Mouse (Mus musculus) lung, postnatal 0 days (tissue): ENCODE measurements around the gene Slc25a43. TPM values are rescaled to one million over a fixed set of nuclear protein-coding genes. Genes with fewer than 3 reads are reported as not detected.

Source experiments
- ATAC-seq: fragments of 200-750 bp; cut with Nextera tagmentation; 2 replicates; pipeline ENCODE4 v1.8.0; 2017; ENCODE audit warnings: moderate library complexity
- DNase-seq: peaks from one replicate; pipeline ENCODE4 v3.0.0-alpha.2; 2016; ENCODE audit warnings: low spot score
- H3K27ac ChIP-seq: fragments of 300-500 bp; sonication (generic); 2 replicates; pipeline ENCODE4 v1.5.1; 2014; ENCODE audit warnings: antibody characterized with exemption, mild to moderate bottlenecking, low read length, mixed read lengths
- H3K27me3 ChIP-seq: fragments of 300-500 bp; sonication (generic); replicated peaks from 2 replicates; pipeline ENCODE4 v1.6.1; 2014; ENCODE audit warnings: low read length, mixed read lengths; ENCODE audit not compliant: insufficient read depth
- H3K36me3 ChIP-seq: fragments of 300-500 bp; sonication (generic); 2 replicates; pipeline ENCODE4 v1.6.1; 2014; ENCODE audit warnings: low read length, mixed read lengths; ENCODE audit not compliant: insufficient read depth
- H3K4me1 ChIP-seq: fragments of 300-500 bp; sonication (generic); 2 replicates; pipeline ENCODE4 v1.6.1; 2014; ENCODE audit warnings: antibody characterized with exemption, low read depth, low read length, mixed read lengths; ENCODE audit not compliant: insufficient read depth
- H3K4me2 ChIP-seq: fragments of 300-500 bp; sonication (generic); replicated peaks from 2 replicates; pipeline ENCODE4 v1.6.1; 2014; ENCODE audit warnings: low read depth, mild to moderate bottlenecking, low read length, moderate library complexity, mixed read lengths
- H3K4me3 ChIP-seq: fragments of 300-500 bp; sonication (generic); 2 replicates; pipeline ENCODE4 v1.5.1; 2014; ENCODE audit warnings: low read depth, low read length
- H3K9ac ChIP-seq: fragments of 300-500 bp; sonication (generic); replicated peaks from 2 replicates; pipeline ENCODE4 v1.6.1; 2014; ENCODE audit warnings: low read depth, mild to moderate bottlenecking
- H3K9me3 ChIP-seq: fragments of 300-500 bp; sonication (generic); 2 replicates; pipeline ENCODE4 v1.6.1; 2016; ENCODE audit warnings: low read length, mixed read lengths
- CTCF ChIP-seq: IDR thresholded peaks from 2 replicates; pipeline ENCODE4 v1.5.1; 2016; ENCODE audit warnings: antibody characterized with exemption, mild to moderate bottlenecking
- EP300 ChIP-seq: IDR thresholded peaks from 2 replicates; pipeline ENCODE4 v1.6.1; 2016; ENCODE audit warnings: antibody characterized with exemption, mild to moderate bottlenecking, control low read depth
- WGBS: fragments of 180-500 bp; shearing (Covaris S2); extraction: QIAGEN DNeasy Blood & Tissue Kit; methylation state at CpG from one replicate; pipeline ENCODE4 v1.1.7; 2014; 5-methylcytosine and 5-hydroxymethylcytosine counted together
- polyA plus RNA-seq: library from polyadenylated mRNA; unstranded; fragments of >200 nt; fragmentation: Nextera tagmentation; extraction: Ambion mirVana; gene quantifications from 2 replicates; pipeline ENCODE4 v1.2.1, GENCODE M21; 2015

Slc25a43 gene
- polyA plus RNA-seq, 1 experiment from 2014 or later: 2.6 TPM

- no peak overlapping the region for H3K9ac ChIP-seq
- ATAC-seq (no peak), DNase-seq (no peak)
- no peak for TF ChIP-seq CTCF
- no peak for TF ChIP-seq EP300
- H3K9me3 ChIP-seq: no peaks in the 10 kb centered on the region
- H3K27ac ChIP-seq: no peak overlapping the region
- H3K4me2 ChIP-seq: no peak overlapping the region
- no peaks in the 10 kb centered on the region for H3K4me1 ChIP-seq
- 81% methylated on average over 10 of the region's 10 CpGs for WGBS
- no peaks in the 10 kb centered on the region for H3K27me3 ChIP-seq
- no peaks in the 10 kb centered on the region for H3K36me3 ChIP-seq
- H3K4me3 ChIP-seq: no peak overlapping the region
Observed at GRCm38 (mm10) chrX:36823932-36824711, 80.7 kb downstream of the Slc25a43 start.

- TF ChIP-seq CTCF (no peak), EP300 (no peak)
- H3K27ac ChIP-seq: no peak overlapping the region
- H3K36me3 ChIP-seq: no peaks in the 10 kb centered on the region
- H3K4me3 ChIP-seq: no peak overlapping the region
- H3K4me2 ChIP-seq: no peak overlapping the region
- no peak overlapping the region for H3K9ac ChIP-seq
- ATAC-seq (no peak), DNase-seq (no peak)
- H3K9me3 ChIP-seq: no peaks in the 10 kb centered on the region
- H3K27me3 ChIP-seq: no peaks in the 10 kb centered on the region
- no peaks in the 10 kb centered on the region for H3K4me1 ChIP-seq
- WGBS: 32% methylated on average over 2 of the region's 2 CpGs
Observed at GRCm38 (mm10) chrX:36825032-36825431, 81.6 kb downstream of the Slc25a43 start.

Other genes with a start within 250 kb of the Slc25a43 start
- 284 and 285 TPM in 2 replicates for gene Pgrmc1, start 145.5 kb upstream of the Slc25a43 start, polyA plus RNA-seq
- 1.6 and 1.7 TPM in 2 replicates for gene Akap17b, start 98.3 kb upstream of the Slc25a43 start, polyA plus RNA-seq
- 576 and 678 TPM in 2 replicates for gene Slc25a5, start 52.0 kb downstream of the Slc25a43 start, polyA plus RNA-seq
- gene Ube2a, start 130.2 kb downstream of the Slc25a43 start, polyA plus RNA-seq: 176 and 189 TPM in 2 replicates
- gene C330007P06Rik, start 130.5 kb downstream of the Slc25a43 start, polyA plus RNA-seq: 21.2 and 23.9 TPM in 2 replicates
- gene Nkrf, start 159.2 kb downstream of the Slc25a43 start, polyA plus RNA-seq: 0.97 and 1.0 TPM in 2 replicates
- 4.8 and 6.4 TPM in 2 replicates for gene Sept6, start 248.1 kb downstream of the Slc25a43 start, polyA plus RNA-seq